Mouse (Mus musculus) heart, adult 8-10 months (tissue): ENCODE measurements around the gene Eif1. TPM values are rescaled to one million over a fixed set of nuclear protein-coding genes. Genes with fewer than 3 reads are reported as not detected.
"Not testable (repeated sequence)": the region's sequence is repeated elsewhere in the genome, so short reads cannot be mapped to it uniquely, and the experiment has no call there.

ENCODE experiments used
- DNase-seq: peaks from one replicate; pipeline ENCODE4 v3.0.0; 2022; ENCODE audit warnings: low spot score
- total RNA-seq, 4 experiments: library from RNA; stranded (reverse); gene quantifications; 2 replicates each; pipeline ENCODE4 v1.2.4; 2022

Gene Eif1
- total RNA-seq, 4 experiments from 2014 or later, result 1,527 to 1,967 (median 1,680) TPM

DNA sequence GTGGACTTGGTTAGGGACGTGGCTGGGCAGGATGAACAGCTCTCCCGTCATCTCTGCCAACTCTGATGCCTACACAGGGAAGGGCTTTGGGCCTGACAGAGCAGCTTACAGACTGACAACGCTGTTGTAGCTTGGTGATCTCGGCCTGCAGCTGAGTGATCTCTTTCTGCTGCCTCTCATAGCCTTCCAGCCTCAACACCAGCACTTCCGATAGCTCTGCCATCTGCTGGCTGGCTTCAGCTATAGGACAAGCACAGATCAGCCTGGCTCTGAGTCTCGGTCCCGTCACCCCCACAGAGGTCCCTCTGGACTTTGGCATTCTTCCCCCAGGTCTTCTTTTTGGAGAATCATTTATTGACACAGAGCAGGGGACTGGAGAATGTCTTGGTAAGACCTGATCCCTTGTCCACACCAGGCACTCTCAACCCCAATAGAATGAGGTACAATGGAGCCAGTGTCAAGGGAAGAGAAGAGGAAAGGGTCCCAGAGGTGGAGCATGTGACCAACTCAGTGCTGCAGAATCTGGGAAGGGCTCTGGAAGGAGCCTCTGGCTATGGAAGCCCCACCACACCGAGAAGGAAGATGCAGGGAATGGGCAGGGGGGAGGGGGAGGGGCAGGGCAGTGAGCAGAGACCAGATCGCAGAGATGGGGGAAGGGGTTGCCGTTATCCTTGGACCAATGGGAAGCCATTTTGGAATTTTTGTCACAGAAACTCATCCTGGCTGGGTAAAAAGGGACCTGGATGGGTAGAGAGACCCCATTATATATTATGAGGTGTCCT is 32.6 kb downstream of the Eif1 start:
- DNase-seq, result no peak

DNA sequence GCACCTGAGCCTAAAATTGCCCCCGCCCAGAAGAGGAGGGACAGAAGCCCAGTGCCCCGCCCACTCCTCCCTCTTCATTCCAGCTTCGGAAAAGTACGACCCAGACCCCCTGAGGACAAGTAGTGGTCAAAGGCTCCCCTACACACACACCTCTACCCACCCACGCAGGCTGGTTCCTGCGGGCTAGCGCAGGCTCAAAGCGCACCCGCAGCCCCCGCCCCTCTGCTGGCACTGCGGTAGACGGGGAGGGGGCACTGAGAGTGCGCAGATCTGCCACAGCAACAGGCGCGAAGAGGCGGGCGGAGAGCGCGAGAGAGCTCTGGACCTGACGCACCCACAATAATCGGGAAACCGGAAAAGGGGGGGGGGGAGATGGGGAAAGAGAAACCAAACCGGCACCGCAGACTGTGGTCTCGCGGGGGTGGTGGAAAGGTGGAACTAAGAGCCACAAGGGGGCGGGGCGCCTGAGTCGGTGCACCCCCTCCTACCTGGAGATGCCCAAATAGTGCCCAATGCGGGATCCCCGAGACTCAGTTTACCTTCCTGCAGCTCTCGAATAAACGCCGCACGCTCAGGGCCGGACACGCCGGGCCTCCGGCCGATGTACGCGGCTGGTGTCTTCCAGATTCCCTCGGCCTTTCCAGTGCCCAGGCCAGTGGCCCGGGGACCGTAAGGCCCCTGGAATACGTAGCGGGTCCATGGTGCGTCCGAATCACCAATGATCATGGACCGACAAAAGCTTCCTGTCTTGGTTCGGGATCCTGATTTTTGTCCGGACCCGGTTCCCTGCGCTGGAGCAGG is 35.7 kb downstream of the Eif1 start:
- no peak for DNase-seq

DNA sequence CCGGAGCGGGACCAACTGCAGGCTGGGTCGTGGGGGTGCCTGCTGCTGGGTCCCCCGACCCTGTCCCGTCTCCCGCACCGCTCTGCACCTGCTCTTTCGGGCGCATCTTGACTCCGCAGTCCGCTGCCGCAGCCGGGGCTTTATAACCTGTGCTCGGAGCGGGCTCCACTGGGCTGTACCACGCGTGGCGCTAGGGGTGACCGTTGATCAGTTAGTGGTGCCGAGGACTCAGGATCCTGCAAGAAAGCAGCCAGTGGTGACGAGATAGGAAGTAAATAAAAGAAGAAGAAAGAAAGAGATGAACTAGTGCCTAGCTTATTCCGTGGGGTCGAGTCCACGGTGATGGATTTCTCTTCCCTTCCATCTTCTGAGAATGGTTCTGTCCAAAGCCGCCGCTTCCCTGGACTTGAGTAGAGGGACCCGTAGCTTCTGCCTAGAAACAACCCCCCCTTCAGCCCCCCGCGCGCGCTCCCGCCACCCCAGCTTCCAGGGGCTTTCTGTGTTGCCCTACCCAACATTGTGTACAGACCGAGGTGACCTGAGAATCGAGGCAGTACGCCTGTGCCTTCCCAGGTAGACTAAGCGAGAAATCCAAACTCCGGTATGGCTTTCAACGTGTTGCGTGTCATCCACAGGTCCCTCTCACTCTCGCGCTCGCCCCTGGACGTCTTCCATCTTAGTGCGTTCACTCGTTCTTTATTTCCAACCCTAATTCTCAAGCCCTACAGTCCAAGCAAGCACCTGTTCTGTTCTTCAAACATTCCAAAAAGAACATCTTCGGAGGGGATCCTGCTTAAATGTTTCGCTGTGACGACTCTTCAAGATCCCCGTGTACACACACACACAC is 36.5 kb downstream of the Eif1 start, which contains the start of gene Hap1:
Hap1 (minus strand) TSS at position 157 of the 847 bp plus-strand sequence.
- peak; percentile 70 for DNase-seq

- no peak for DNase-seq
Measured at GRCm38 (mm10) chr11:100356819-100357211, 37.1 kb downstream of the Eif1 start.

DNA sequence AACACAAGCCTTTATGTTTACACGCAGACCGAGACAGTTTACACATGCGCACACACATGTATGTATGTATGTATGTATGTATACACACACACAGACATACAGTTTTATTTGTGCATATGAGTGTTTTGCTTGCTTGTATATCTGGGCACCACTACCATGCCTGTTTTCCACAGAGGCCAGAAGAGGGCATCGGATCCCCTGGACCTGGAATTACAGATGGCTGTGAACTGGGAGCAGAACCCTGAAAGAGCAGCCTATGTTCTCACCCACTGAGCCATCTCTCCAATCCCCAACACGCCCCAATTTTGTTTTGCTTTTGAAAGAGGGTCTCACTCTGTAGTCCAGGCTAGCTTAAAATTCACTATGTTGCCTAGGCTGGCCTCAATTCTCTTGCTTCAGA is 37.7 kb downstream of the Eif1 start:
- no peak for DNase-seq

- DNase-seq, result no peak
Measured at GRCm38 (mm10) chr11:100360175-100360574, 40.5 kb downstream of the Eif1 start.

DNA sequence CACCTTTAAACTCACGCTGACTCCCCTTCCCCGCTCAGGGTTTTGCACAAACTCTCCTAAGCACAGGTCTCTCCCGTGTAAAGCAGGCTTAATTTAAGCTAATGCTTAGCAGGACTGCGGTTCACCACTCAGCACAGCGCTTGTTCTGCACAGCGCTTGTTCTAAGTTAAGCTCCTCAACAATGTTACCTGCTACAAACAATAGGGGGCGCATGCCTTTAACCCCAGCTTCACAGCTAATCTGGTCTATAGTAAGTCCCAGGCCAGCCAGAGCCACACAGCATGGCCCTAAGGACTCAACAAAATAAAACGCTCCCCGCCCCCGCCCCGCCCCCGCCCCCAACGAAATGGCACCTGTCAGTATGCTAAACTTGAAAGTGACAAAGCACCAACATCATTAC is 41.4 kb downstream of the Eif1 start:
- DNase-seq, result not testable (repeated sequence)

GRCm38 (mm10) chr11:100362209-100362978 is 42.7 kb downstream of the Eif1 start:
- DNase-seq, result peak; percentile 82

- DNase-seq, result peak; percentile 71
Measured at GRCm38 (mm10) chr11:100362979-100363562, 43.4 kb downstream of the Eif1 start.

GRCm38 (mm10) chr11:100369145-100369544 is 49.5 kb downstream of the Eif1 start:
- DNase-seq, result no peak

DNA sequence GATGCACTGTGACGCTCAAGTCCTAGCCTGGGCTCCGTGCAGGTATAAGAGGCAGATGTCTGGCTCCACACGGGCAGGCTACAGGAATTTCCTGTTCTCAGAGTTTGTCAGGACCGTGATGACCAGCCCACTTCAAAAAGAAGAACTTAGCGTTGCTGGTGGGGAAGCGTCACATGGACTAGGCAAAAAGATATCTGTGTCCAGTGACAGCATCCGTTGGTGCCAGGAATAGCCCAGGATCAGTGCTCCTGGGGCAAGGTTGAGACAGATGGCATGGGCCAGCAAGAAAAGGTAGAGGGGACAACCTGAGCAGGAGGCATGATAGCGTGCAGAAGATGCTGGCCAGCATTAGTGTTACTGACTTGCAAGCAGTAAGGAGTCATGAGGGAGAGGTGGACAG is 50.1 kb downstream of the Eif1 start:
- DNase-seq, result no peak

Other genes with a start within 250 kb of the Eif1 start
- not detected for gene Krt32, start 231.7 kb upstream of the Eif1 start, total RNA-seq
- not detected for gene Krt35, start 223.6 kb upstream of the Eif1 start, total RNA-seq
- not detected for gene Krt36, start 214.3 kb upstream of the Eif1 start, total RNA-seq
- gene Krt13, start 198.3 kb upstream of the Eif1 start, total RNA-seq, result not detected
- under 1 TPM in 1 of 4 experiments, not detected in 3; 0.92 TPM for gene Krt15, start 184.0 kb upstream of the Eif1 start, total RNA-seq
- 1 to 10 TPM; 4.6 to 9.6 (median 6.7) TPM for gene Krt19, start 171.2 kb upstream of the Eif1 start, total RNA-seq
- gene Krt9, start 126.6 kb upstream of the Eif1 start, total RNA-seq, result not detected
- under 1 TPM in 2 of 4 experiments, not detected in 2; 0.25 to 0.63 TPM for gene Krt14, start 112.3 kb upstream of the Eif1 start, total RNA-seq
- not detected for gene Krt16, start 71.0 kb upstream of the Eif1 start, total RNA-seq
- not detected for gene Krt17, start 58.9 kb upstream of the Eif1 start, total RNA-seq
- not detected for gene Krt42, start 50.0 kb upstream of the Eif1 start, total RNA-seq
- gene Gast, start 14.5 kb downstream of the Eif1 start, total RNA-seq, result not detected
- gene Hap1, start 36.2 kb downstream of the Eif1 start, total RNA-seq, result 1 to 10 TPM; 1.0 to 2.5 (median 2.0) TPM
- 100 to 1,000 TPM; 224 to 279 (median 261) TPM for gene Jup, start 77.9 kb downstream of the Eif1 start, total RNA-seq
- gene P3h4, start 95.0 kb downstream of the Eif1 start, total RNA-seq, result 10 to 100 TPM; 13.7 to 19.4 (median 16.4) TPM
- gene Fkbp10, start 95.8 kb downstream of the Eif1 start, total RNA-seq, result 10 to 100 TPM in 1 of 4 experiments, 1 to 10 TPM in 3; 9.0 to 11.1 (median 9.0) TPM
- 10 to 100 TPM; 18.8 to 28.0 (median 25.2) TPM for gene Nt5c3b, start 121.9 kb downstream of the Eif1 start, total RNA-seq
- gene Klhl10, start 122.0 kb downstream of the Eif1 start, total RNA-seq, result under 1 TPM; 0.59 to 0.90 (median 0.77) TPM
- 1 to 10 TPM; 5.7 to 6.7 (median 6.4) TPM for gene Klhl11, start 152.9 kb downstream of the Eif1 start, total RNA-seq
- gene Acly, start 208.1 kb downstream of the Eif1 start, total RNA-seq, result 10 to 100 TPM; 20.0 to 39.1 (median 27.5) TPM
- gene Ttc25, start 225.7 kb downstream of the Eif1 start, total RNA-seq, result under 1 TPM; 0.08 to 0.53 (median 0.21) TPM